Mouse (Mus musculus): ENCODE measurements around the gene 4931409K22Rik. TPM values are rescaled to one million over a fixed set of nuclear protein-coding genes. Genes with fewer than 3 reads are reported as not detected.

The 4931409K22Rik gene
- polyA plus RNA-seq, 1 experiment from 2014 or later, result 0.07 TPM

GRCm38 (mm10) chr5:24527780-24528179 lies 28.8 kb downstream of the 4931409K22Rik start:
- no peak for DNase-seq (ENCODE audit: low spot score)
- Histone ChIP-seq H3K9me3 (no peaks in the 10 kb centered on the region), H3K36me3 (replicated peaks) (no peaks in the 10 kb centered on the region), H3K4me1 (peaks cover 47% of the 10 kb centered on the region), H3K27ac (replicated peaks) (no peak overlapping the region), H3K4me3 (0 out of 2 replicates have a peak overlapping the region, but pooled peaks have one; percentile 21), H3K27me3 (replicated peaks; ENCODE audit: low read depth, poor library complexity, severe bottlenecking) (peaks cover 100% of the 10 kb centered on the region)
- WGBS, result 10% methylated on average over 6 of the region's 6 CpGs

GRCm38 (mm10) chr5:24526889-24527230 lies 29.7 kb downstream of the 4931409K22Rik start, which contains the start of gene Gbx1:
Gene Gbx1 (minus strand): TSS chr5:24527202.
- H3K27me3 ChIP-seq (replicated peaks; ENCODE audit: low read depth, poor library complexity, severe bottlenecking), result peaks cover 100% of the 10 kb centered on the region
- under 1% methylated on average over 49 of the region's 49 CpGs for WGBS
- peak within 1 kb of the TSS; percentile 63 for H3K27ac ChIP-seq (replicated peaks)
- no peaks in the 10 kb centered on the region for H3K36me3 ChIP-seq (replicated peaks)
- peak within 1 kb of the TSS; percentile 58 for H3K4me3 ChIP-seq
- peak; percentile 62 for DNase-seq (ENCODE audit: low spot score)
- H3K4me1 ChIP-seq, result peaks cover 47% of the 10 kb centered on the region
- no peaks in the 10 kb centered on the region for H3K9me3 ChIP-seq

GRCm38 (mm10) chr5:24526190-24526888 lies 30.3 kb downstream of the 4931409K22Rik start:
- H3K4me1 ChIP-seq, result peaks cover 47% of the 10 kb centered on the region
- no peaks in the 10 kb centered on the region for H3K36me3 ChIP-seq (replicated peaks)
- H3K27ac ChIP-seq (replicated peaks), result peak overlapping the region; percentile 63
- peak overlapping the region; percentile 58 for H3K4me3 ChIP-seq
- WGBS, result 2% methylated on average over 106 of the region's 109 CpGs
- DNase-seq (ENCODE audit: low spot score), result peak; percentile 61
- no peaks in the 10 kb centered on the region for H3K9me3 ChIP-seq
- H3K27me3 ChIP-seq (replicated peaks; ENCODE audit: low read depth, poor library complexity, severe bottlenecking), result peaks cover 100% of the 10 kb centered on the region

GRCm38 (mm10) chr5:24525360-24526189 lies 31.0 kb downstream of the 4931409K22Rik start:
- 3% methylated on average over 34 of the region's 34 CpGs for WGBS
- peak overlapping the region; percentile 58 for H3K4me3 ChIP-seq
- H3K4me1 ChIP-seq, result peaks cover 47% of the 10 kb centered on the region
- no peaks in the 10 kb centered on the region for H3K9me3 ChIP-seq
- H3K36me3 ChIP-seq (replicated peaks), result no peaks in the 10 kb centered on the region
- peak; percentile 51 for DNase-seq (ENCODE audit: low spot score)
- peak overlapping the region; percentile 51; the same call in 1 of the 2 replicates for H3K27ac ChIP-seq (replicated peaks)
- peaks cover 98% of the 10 kb centered on the region for H3K27me3 ChIP-seq (replicated peaks; ENCODE audit: low read depth, poor library complexity, severe bottlenecking)

GRCm38 (mm10) chr5:24524522-24524921 lies 32.1 kb downstream of the 4931409K22Rik start:
- Histone ChIP-seq H3K27me3 (replicated peaks; ENCODE audit: low read depth, poor library complexity, severe bottlenecking) (peaks cover 93% of the 10 kb centered on the region), H3K9me3 (no peaks in the 10 kb centered on the region), H3K27ac (replicated peaks) (no peak overlapping the region), H3K4me1 (peaks cover 47% of the 10 kb centered on the region), H3K36me3 (replicated peaks) (no peaks in the 10 kb centered on the region), H3K4me3 (peak overlapping the region; percentile 58; the same call in 1 of the 2 replicates)
- WGBS, result 14% methylated on average over 4 of the region's 4 CpGs
- DNase-seq (ENCODE audit: low spot score), result no peak

- Histone ChIP-seq H3K27ac (replicated peaks) (no peak overlapping the region), H3K4me3 (0 out of 2 replicates have a peak overlapping the region, but pooled peaks have one; percentile 12), H3K27me3 (replicated peaks; ENCODE audit: low read depth, poor library complexity, severe bottlenecking) (peaks cover 90% of the 10 kb centered on the region), H3K36me3 (replicated peaks) (no peaks in the 10 kb centered on the region), H3K9me3 (no peaks in the 10 kb centered on the region), H3K4me1 (peaks cover 40% of the 10 kb centered on the region)
- DNase-seq (ENCODE audit: low spot score), result no peak
- WGBS, result 43% methylated on average over 8 of the region's 8 CpGs
Observed at GRCm38 (mm10) chr5:24523806-24524205, 32.8 kb downstream of the 4931409K22Rik start.

- 73% methylated on average over 8 of the region's 8 CpGs for WGBS
- Histone ChIP-seq H3K4me1 (peaks cover 32% of the 10 kb centered on the region), H3K27ac (replicated peaks) (no peak overlapping the region), H3K27me3 (replicated peaks; ENCODE audit: low read depth, poor library complexity, severe bottlenecking) (peaks cover 80% of the 10 kb centered on the region), H3K9me3 (no peaks in the 10 kb centered on the region), H3K36me3 (replicated peaks) (no peaks in the 10 kb centered on the region), H3K4me3 (no peak overlapping the region)
- no peak for DNase-seq (ENCODE audit: low spot score)
Observed at GRCm38 (mm10) chr5:24521366-24521765, 35.2 kb downstream of the 4931409K22Rik start.

GRCm38 (mm10) chr5:24512271-24512670 lies 44.3 kb downstream of the 4931409K22Rik start:
- no peaks in the 10 kb centered on the region for H3K9me3 ChIP-seq
- no peak overlapping the region for H3K4me3 ChIP-seq
- no peak for DNase-seq (ENCODE audit: low spot score)
- 0 out of 2 replicates have a peak, but pooled peaks cover 12% of the 10 kb centered on the region for H3K27me3 ChIP-seq (replicated peaks; ENCODE audit: low read depth, poor library complexity, severe bottlenecking)
- WGBS, result 57% methylated on average over 8 of the region's 8 CpGs
- H3K4me1 ChIP-seq, result peaks cover 19% of the 10 kb centered on the region
- H3K27ac ChIP-seq (replicated peaks), result no peak overlapping the region
- H3K36me3 ChIP-seq (replicated peaks), result no peaks in the 10 kb centered on the region

- Histone ChIP-seq H3K36me3 (replicated peaks) (no peaks in the 10 kb centered on the region), H3K27ac (replicated peaks) (no peak overlapping the region), H3K9me3 (no peaks in the 10 kb centered on the region), H3K27me3 (replicated peaks; ENCODE audit: low read depth, poor library complexity, severe bottlenecking) (peaks cover 15% of the 10 kb centered on the region), H3K4me3 (no peak overlapping the region), H3K4me1 (peaks cover 20% of the 10 kb centered on the region)
- peak; percentile 33 for DNase-seq (ENCODE audit: low spot score)
- WGBS, result 54% methylated on average over 11 of the region's 11 CpGs
Observed at GRCm38 (mm10) chr5:24510635-24511034, 46.0 kb downstream of the 4931409K22Rik start.

- Histone ChIP-seq H3K27me3 (replicated peaks; ENCODE audit: low read depth, poor library complexity, severe bottlenecking) (peaks cover 37% of the 10 kb centered on the region), H3K4me1 (peaks cover 28% of the 10 kb centered on the region), H3K27ac (replicated peaks) (no peak overlapping the region), H3K36me3 (replicated peaks) (peaks cover 1% of the 10 kb centered on the region; the same call in 1 of the 2 replicates), H3K4me3 (no peak overlapping the region), H3K9me3 (no peaks in the 10 kb centered on the region)
- 92% methylated on average over 7 of the region's 7 CpGs for WGBS
- DNase-seq (ENCODE audit: low spot score), result no peak
Observed at GRCm38 (mm10) chr5:24508406-24508805, 48.2 kb downstream of the 4931409K22Rik start.

GRCm38 (mm10) chr5:24505513-24505912 lies 51.1 kb downstream of the 4931409K22Rik start:
- WGBS, result 59% methylated on average over 2 of the region's 2 CpGs
- H3K9me3 ChIP-seq, result no peaks in the 10 kb centered on the region

GRCm38 (mm10) chr5:24502786-24503185 lies 53.8 kb downstream of the 4931409K22Rik start:
- no peaks in the 10 kb centered on the region for H3K9me3 ChIP-seq
- H3K4me3 ChIP-seq, result no peak overlapping the region
- H3K36me3 ChIP-seq (replicated peaks), result peaks cover 57% of the 10 kb centered on the region
- H3K27me3 ChIP-seq (replicated peaks; ENCODE audit: low read depth, poor library complexity, severe bottlenecking), result peaks cover 38% of the 10 kb centered on the region
- no peak overlapping the region for H3K27ac ChIP-seq (replicated peaks)
- H3K4me1 ChIP-seq, result peaks cover 50% of the 10 kb centered on the region
- WGBS, result 72% methylated on average over 4 of the region's 4 CpGs
- no peak for DNase-seq (ENCODE audit: low spot score)

More at GRCm38 (mm10) chr5:24505513-24505912, 51.1 kb downstream of the 4931409K22Rik start:
- H3K4me1 ChIP-seq, result peaks cover 28% of the 10 kb centered on the region
- H3K4me3 ChIP-seq, result no peak overlapping the region
- peaks cover 38% of the 10 kb centered on the region for H3K27me3 ChIP-seq (replicated peaks; ENCODE audit: low read depth, poor library complexity, severe bottlenecking)
- H3K27ac ChIP-seq (replicated peaks), result no peak overlapping the region
- H3K36me3 ChIP-seq (replicated peaks), result peaks cover 30% of the 10 kb centered on the region
- DNase-seq (ENCODE audit: low spot score), result no peak

All from embryonic facial prominence, embryonic 10.5 days (tissue).